8 mouse cellular contexts compared by ENCODE assay signal in the genomic region with DNA sequence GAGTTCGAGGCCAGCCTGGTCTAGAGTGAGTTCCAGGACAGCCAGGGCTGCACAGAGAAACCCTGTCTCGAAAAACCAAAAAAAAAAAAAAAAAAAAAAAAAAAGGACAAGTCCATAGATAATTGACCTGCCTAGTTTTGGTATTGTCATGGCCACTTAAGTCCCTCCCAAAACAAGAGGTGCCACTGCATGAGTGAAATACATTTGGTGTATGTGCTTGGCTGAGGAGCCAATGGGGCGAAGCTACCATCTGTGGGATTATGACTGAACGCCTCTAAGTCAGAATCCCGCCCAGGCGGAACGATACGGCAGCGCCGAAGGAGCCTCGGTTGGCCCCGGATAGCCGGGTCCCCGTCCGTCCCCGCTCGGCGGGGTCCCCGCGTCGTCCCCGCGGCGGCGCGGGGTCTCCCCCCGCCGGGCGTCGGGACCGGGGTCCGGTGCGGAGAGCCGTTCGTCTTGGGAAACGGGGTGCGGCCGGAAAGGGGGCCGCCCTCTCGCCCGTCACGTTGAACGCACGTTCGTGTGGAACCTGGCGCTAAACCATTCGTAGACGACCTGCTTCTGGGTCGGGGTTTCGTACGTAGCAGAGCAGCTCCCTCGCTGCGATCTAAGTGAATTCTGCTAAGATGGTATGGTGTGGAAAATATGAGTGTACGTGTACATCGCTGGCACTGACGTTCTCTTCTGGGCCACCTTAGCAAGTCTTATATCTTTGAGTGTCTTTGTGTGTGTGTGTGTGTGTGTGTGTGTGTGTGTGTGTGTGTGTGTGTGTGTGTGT. TPM values are rescaled to one million over a fixed set of nuclear protein-coding genes. Genes with fewer than 3 reads are reported as not detected.
DNase-seq lines count a peak whose midpoint lies in the region.
"Not testable (repeated sequence)": the region's sequence is repeated elsewhere in the genome, so short reads cannot be mapped to it uniquely, and the experiment has no call there.

No protein-coding gene starts in this region.

- DNase-seq in ZHBTc4 (ENCODE audit: low read depth, low spot score): peak; percentile 50
- DNase-seq in cerebellum, postnatal 10 days: peak; percentile 97 to 100
- DNase-seq in gastrocnemius, postnatal 14 days: peak; percentile 97
- peak; percentile 100 for DNase-seq in kidney, adult 18-20 months
- DNase-seq in left cerebral cortex, adult 11 months (ENCODE audit: low spot score): peak; percentile 100
- DNase-seq in lung, postnatal 4 days: peak; percentile 97 to 100
- peak; percentile 100 for DNase-seq in spleen, adult 18-20 months
- peak; percentile 100 for DNase-seq in urinary bladder, postnatal 14 days (ENCODE audit: low spot score)

- intact Hi-C loops in gastrocnemius, postnatal 14 days (cut with DNase I; ENCODE audit: low total_unique reads): not testable (repeated sequence)

RNA-seq across cellular contexts. Expression of a gene that starts 9.4 kb away (rescaled TPM):
- 1 to 10 TPM; 7.8 to 9.3 TPM for total RNA-seq in gastrocnemius, postnatal 14 days (2021)

RNA-seq across cellular contexts. Expression of a gene that starts 32.3 kb away (rescaled TPM):
- total RNA-seq in gastrocnemius, postnatal 14 days (2021): 10 to 100 TPM; 17.7 to 20.4 TPM

RNA-seq across cellular contexts. Expression of a gene that starts 59.2 kb away (rescaled TPM):
- total RNA-seq in gastrocnemius, postnatal 14 days (2021): 10 to 100 TPM; 51.2 to 61.8 TPM

Comparison
In these comparisons a context has a peak if more than half of its experiments do, and no peak if none do; other contexts are left out.
1. Peak in every context shown above with its lines: DNase-seq.
2. DNase-seq: peak in every context shown above with its lines; median percentile 100 in kidney, adult 18-20 months; 100 in left cerebral cortex, adult 11 months; 100 in spleen, adult 18-20 months; 100 in urinary bladder, postnatal 14 days; 98 in cerebellum, postnatal 10 days; 98 in lung, postnatal 4 days; 97 in gastrocnemius, postnatal 14 days; 50 in ZHBTc4.